Mouse (Mus musculus) liver, embryonic 15.5 days (tissue): ENCODE measurements around the gene Srbd1. TPM values are rescaled to one million over a fixed set of nuclear protein-coding genes. Genes with fewer than 3 reads are reported as not detected.

Source experiments
- ATAC-seq: fragments of 200-750 bp; cut with Nextera tagmentation; 2 replicates; pipeline ENCODE4 v1.8.0; 2017; ENCODE audit warnings: moderate number of reproducible peaks, mild to moderate bottlenecking, moderate library complexity; ENCODE audit not compliant: insufficient read depth
- H3K27ac ChIP-seq: fragments of 300-500 bp; sonication (generic); replicated peaks from 2 replicates; pipeline ENCODE4 v1.5.1; 2015; ENCODE audit warnings: mild to moderate bottlenecking, inconsistent platforms
- H3K27me3 ChIP-seq: fragments of 300-500 bp; sonication (generic); 2 replicates; pipeline ENCODE4 v1.6.1; 2015; ENCODE audit warnings: mild to moderate bottlenecking, inconsistent platforms
- H3K36me3 ChIP-seq: fragments of 300-500 bp; sonication (generic); replicated peaks from 2 replicates; pipeline ENCODE4 v1.6.1; 2015; ENCODE audit warnings: moderate library complexity, mild to moderate bottlenecking, inconsistent platforms
- H3K4me1 ChIP-seq: fragments of 300-500 bp; sonication (generic); replicated peaks from 2 replicates; pipeline ENCODE4 v1.6.1; 2015; ENCODE audit warnings: inconsistent platforms
- H3K4me2 ChIP-seq: fragments of 300-500 bp; sonication (generic); 2 replicates; pipeline ENCODE4 v1.6.1; 2015; ENCODE audit warnings: moderate library complexity, mild to moderate bottlenecking, inconsistent platforms
- H3K4me3 ChIP-seq: fragments of 300-500 bp; sonication (generic); replicated peaks from 2 replicates; pipeline ENCODE4 v1.5.1; 2015; ENCODE audit warnings: mild to moderate bottlenecking, inconsistent platforms
- H3K9ac ChIP-seq: fragments of 300-500 bp; sonication (generic); 2 replicates; pipeline ENCODE4 v1.6.1; 2015; ENCODE audit warnings: moderate library complexity, mild to moderate bottlenecking, inconsistent platforms
- H3K9me3 ChIP-seq: fragments of 300-500 bp; sonication (generic); replicated peaks from 2 replicates; pipeline ENCODE4 v1.6.1; 2016; ENCODE audit warnings: inconsistent platforms
- whole genome bisulfite sequencing: fragments of 180-500 bp; shearing (Covaris S2); methylation state at CpG from one replicate; pipeline ENCODE4 v1.1.7; 2015; ENCODE audit warnings: mixed read lengths; ENCODE audit not compliant: insufficient replicate concordance; 5-methylcytosine and 5-hydroxymethylcytosine counted together
- polyA plus RNA-seq: library from polyadenylated mRNA; unstranded; fragments of >200 nt; fragmentation: Nextera tagmentation; extraction: Ambion mirVana; gene quantifications from 2 replicates; pipeline ENCODE4 v1.2.1, GENCODE M21; 2015

The Srbd1 gene
- polyA plus RNA-seq, 1 experiment from 2014 or later = 8.0 TPM

DNA sequence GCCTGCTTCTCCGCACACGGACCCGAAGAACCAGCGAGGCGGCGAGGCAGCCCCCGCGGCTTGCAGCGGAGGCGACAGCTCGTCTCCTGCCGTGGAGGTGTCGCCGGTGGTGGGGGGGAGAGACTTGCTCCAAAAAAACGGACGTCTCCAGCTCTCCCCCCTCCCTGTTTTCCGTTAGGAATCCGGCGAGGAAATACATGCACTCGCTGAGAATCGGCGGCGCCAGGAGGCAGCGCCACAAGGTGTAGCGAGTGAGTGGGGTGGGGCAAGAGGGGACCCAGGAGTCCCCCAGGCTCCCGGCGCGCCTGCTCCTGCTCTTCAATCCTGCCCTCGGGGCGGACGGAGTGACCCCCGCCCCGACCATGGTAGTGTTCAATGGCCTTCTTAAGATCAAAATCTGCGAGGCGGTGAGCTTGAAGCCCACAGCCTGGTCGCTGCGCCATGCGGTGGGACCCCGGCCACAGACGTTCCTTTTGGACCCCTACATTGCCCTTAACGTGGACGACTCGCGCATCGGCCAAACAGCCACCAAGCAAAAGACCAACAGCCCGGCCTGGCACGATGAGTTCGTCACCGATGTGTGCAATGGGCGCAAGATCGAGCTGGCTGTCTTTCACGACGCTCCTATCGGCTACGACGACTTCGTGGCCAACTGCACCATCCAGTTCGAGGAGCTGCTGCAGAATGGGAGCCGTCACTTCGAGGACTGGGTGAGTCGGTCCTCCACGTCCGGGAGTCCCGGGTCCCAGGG is 23.4 kb upstream of the Srbd1 start:
- Histone ChIP-seq H3K27me3 (peaks cover 61% of the 10 kb centered on the region), H3K4me1 (peaks cover 24% of the 10 kb centered on the region), H3K4me2 (peak overlapping the region; percentile 89), H3K9me3 (no peaks in the 10 kb centered on the region), H3K9ac (peak overlapping the region; percentile 64), H3K36me3 (no peaks in the 10 kb centered on the region), H3K4me3 (peak overlapping the region; percentile 74), H3K27ac (peak overlapping the region; percentile 85; the same call in 1 of the 2 replicates)
- under 1% methylated on average over 64 of the region's 64 CpGs for WGBS
- ATAC-seq = no peak

DNA sequence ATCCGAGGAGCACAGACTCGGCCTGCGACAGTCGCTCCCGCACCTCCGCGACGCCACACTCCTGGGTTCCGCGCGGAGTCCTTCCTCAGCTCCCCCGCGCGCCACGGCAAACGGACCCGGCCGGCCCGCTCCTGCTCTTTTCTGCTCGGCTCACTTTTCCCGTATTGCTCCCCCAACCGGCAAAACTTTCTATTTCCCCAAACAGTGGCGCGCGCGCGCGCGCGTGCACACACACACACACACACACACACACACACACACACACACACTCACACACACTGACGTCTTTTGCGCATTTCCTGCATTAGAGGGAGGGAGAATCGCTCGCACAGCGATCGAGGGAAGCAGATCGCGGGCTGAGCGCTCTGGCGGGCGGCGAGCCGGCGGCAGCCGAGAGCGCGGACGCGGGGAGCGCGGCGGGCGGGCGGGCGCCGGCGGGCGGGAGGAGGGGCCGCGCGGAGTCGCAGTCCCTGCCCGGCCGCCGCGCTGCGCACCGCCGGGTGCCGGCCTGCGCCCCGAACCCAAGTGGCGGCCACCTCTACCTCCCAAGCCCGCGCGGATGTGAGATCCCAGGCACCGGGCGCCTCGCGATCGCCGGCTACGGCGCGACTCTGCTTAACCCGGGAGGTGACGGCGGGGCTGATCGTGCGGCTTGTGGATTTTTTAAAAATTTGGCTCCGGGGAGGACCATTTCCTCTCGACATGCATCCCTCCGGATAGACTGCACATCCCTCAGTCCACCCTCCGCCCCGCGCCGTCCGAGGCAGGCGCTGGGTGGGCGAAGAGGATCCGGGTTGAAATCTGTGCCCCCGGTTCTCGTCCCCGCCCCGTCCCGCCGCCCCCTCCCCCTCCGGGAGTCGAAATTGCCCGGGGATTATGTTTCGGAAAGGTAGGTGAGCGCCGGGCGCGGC is 22.6 kb upstream of the Srbd1 start, which contains the start of gene Prkce:
Gene Prkce (plus strand): TSS at position 466 of the 911 bp plus-strand sequence.
- Histone ChIP-seq H3K4me1 (peaks cover 28% of the 10 kb centered on the region), H3K27me3 (peaks cover 56% of the 10 kb centered on the region), H3K9me3 (no peaks in the 10 kb centered on the region), H3K4me2 (peak within 1 kb of the TSS; percentile 89), H3K4me3 (peak within 1 kb of the TSS; percentile 74), H3K36me3 (no peaks in the 10 kb centered on the region), H3K27ac (peak within 1 kb of the TSS; percentile 85), H3K9ac (peak within 1 kb of the TSS; percentile 64)
- under 1% methylated on average over 110 of the region's 115 CpGs for WGBS
- ATAC-seq = peak; percentile 73

DNA sequence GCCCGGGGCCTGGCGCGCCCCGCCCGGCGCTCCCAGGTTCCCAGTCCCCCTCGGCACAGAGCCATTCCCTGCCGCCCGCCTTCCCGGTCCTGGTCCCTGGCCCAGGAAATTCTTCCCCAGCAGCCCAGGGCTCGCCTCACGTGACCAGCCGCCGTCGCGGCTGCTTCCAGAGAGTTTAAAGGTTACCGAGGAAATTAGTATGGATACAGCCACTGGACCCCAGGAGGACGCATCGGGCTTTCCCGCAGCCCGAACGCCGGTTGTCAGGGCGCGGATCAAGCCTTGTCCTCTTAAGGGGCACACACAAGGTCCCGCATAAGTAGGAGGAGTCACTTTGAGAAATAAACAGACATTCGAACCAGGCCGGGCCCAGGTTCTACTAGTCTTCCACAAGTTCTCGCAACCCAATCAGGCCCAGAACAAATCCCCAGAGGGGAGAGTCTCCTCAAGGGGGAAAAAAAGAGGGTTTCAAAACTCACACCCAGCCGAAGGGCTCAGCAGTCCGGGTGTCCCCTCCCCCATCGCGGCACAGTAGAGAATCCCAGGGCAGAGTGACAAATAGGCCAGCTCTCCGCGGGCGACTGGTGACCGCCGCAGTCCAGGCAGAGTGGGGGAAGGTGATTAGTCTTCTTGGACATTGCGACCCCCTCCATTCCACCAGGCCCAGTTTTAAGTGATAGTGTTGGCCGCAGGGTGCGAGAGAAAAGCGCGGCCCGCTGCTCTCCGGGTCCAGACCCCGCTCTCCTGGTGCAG is 21.8 kb upstream of the Srbd1 start:
- peaks cover 32% of the 10 kb centered on the region for H3K4me1 ChIP-seq

DNA sequence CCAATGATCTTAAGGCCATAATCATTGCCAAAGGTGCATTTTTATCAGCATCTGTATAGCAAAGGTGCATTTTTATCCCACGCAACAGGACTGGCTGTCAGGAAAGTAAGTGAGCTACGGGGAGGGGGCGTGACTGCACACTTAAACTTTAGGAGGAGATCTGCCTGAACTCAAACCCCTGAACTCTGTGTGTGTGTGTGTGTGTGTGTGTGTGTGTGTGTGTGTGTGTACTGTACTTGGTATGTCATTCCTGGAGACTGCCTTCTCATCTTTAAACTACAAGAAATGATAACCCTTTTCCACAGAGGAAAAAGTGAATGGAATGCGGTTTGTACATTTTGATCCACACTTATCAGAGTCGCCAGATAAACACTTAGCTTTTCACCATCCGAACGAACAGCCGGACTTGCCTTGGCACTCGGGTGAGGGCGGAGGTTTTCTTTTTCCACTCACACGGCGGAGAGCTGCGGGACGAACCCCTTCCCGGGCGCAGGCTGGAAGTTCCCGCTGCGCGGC is 21.1 kb upstream of the Srbd1 start:
- Histone ChIP-seq H3K27me3 (peaks cover 53% of the 10 kb centered on the region), H3K27ac (peak overlapping the region; percentile 85), H3K9ac (peak overlapping the region; percentile 64), H3K4me1 (peaks cover 32% of the 10 kb centered on the region), H3K4me3 (peak overlapping the region; percentile 74), H3K9me3 (no peaks in the 10 kb centered on the region), H3K36me3 (no peaks in the 10 kb centered on the region), H3K4me2 (peak overlapping the region; percentile 89)
- 6% methylated on average over 19 of the region's 19 CpGs for WGBS
- ATAC-seq = no peak

More for the DNA sequence above, 21.8 kb upstream of the Srbd1 start:
- no peaks in the 10 kb centered on the region for H3K9me3 ChIP-seq
- peak overlapping the region; percentile 74 for H3K4me3 ChIP-seq
- no peaks in the 10 kb centered on the region for H3K36me3 ChIP-seq
- H3K27ac ChIP-seq = peak overlapping the region; percentile 85
- H3K4me2 ChIP-seq = peak overlapping the region; percentile 89
- under 1% methylated on average over 46 of the region's 46 CpGs for WGBS
- peaks cover 55% of the 10 kb centered on the region for H3K27me3 ChIP-seq
- H3K9ac ChIP-seq = peak overlapping the region; percentile 64
- peak; percentile 55 for ATAC-seq

DNA sequence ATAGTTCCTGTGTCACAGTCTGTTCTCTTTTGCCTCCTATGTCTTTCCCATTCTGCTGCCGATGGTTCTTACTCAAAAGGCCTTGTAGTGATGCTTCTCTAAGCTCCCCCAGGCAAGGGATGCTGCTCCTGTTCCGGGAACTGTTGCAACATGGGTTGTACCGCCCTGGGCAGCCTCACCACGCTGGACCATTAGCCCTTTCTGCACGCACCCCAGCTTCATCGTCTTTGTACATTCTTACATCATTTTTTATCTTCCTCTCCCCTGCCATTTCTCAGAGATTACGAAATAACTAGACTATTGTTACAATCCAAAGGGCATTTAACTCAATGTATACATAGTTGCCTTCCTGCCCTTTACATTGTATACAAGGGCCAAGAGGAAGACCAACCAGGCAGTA is 19.4 kb upstream of the Srbd1 start:
- Histone ChIP-seq H3K4me1 (peaks cover 29% of the 10 kb centered on the region), H3K27me3 (peaks cover 36% of the 10 kb centered on the region), H3K27ac (no peak overlapping the region), H3K4me3 (no peak overlapping the region), H3K36me3 (no peaks in the 10 kb centered on the region), H3K9me3 (no peaks in the 10 kb centered on the region), H3K9ac (no peak overlapping the region), H3K4me2 (no peak overlapping the region)
- WGBS = 50% methylated on average over 7 of the region's 7 CpGs
- ATAC-seq = no peak

DNA sequence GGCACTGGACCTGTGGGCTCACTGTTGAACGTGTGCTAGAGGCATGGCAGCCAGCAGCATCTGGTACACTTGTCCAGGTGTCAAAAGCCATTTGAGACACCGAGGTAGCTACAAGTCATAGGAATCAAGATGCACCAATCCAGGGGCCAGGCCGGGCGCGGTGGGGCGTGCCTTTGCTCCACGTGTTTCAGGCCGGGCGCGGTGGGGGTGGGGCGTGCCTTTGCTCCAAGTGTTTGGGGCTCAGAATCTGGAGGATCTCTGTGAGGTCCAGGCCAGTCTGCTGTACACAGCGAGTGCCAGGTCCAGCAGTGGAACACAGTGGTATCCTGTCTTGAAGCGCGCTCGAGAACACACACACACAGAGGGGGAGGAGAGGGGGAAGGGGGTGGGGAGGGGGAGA is 17.7 kb upstream of the Srbd1 start:
- Histone ChIP-seq H3K27me3 (peaks cover 23% of the 10 kb centered on the region), H3K4me1 (peaks cover 14% of the 10 kb centered on the region), H3K9me3 (no peaks in the 10 kb centered on the region), H3K4me2 (no peak overlapping the region), H3K36me3 (no peaks in the 10 kb centered on the region), H3K9ac (no peak overlapping the region), H3K4me3 (no peak overlapping the region), H3K27ac (no peak overlapping the region)
- WGBS = 58% methylated on average over 15 of the region's 15 CpGs
- no peak for ATAC-seq

DNA sequence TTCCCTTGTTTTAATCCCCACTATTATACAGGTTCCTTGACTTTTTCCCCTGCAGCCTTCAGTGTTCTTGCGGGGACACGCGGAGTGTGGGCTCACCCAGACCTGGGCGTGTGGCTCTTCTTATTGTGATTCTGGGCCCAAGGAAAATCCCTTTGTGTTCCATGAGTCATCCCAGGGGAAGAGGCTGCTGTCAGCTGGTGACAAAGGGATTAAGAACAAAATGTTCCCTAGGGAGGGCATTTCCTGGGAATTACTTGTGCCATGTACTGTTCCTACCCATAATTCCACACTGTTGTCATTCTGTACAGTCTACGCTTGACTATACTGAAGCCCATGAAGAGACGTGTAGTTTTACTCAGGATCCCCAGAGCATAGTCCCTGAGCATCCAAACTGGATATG is 12.0 kb upstream of the Srbd1 start:
- WGBS = 74% methylated on average over 6 of the region's 6 CpGs
- no peak overlapping the region for H3K4me3 ChIP-seq
- no peaks in the 10 kb centered on the region for H3K36me3 ChIP-seq
- H3K9me3 ChIP-seq = no peaks in the 10 kb centered on the region
- no peaks in the 10 kb centered on the region for H3K4me1 ChIP-seq
- 0 out of 2 replicates have a peak, but pooled peaks cover 4% of the 10 kb centered on the region for H3K27me3 ChIP-seq
- no peak for ATAC-seq
- no peak overlapping the region for H3K9ac ChIP-seq
- no peak overlapping the region for H3K4me2 ChIP-seq
- no peak overlapping the region for H3K27ac ChIP-seq

DNA sequence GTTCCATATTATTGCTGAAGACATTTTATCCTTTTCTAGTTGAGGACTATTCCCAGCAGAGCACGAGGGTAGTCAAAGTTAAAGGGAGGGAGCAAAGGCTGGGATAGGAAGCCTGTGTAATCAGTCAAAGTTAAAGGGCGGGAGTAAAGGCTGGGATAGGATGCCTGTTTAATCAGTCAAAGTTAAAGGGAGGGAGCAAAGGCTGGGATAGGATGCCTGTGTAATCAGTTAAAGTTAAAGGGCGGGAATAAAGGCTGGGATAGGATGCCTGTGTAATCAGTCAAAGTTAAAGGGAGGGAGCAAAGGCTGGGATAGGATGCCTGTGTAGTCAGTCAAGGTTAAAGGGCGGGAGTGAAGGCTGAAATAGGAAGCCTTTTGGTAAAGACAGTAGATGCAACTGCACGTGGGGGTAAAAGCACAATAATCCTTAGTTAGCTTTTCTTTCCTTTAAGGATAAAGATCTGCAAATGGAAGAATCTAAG is 5.9 kb upstream of the Srbd1 start:
- no peak overlapping the region for H3K27ac ChIP-seq
- no peaks in the 10 kb centered on the region for H3K27me3 ChIP-seq
- H3K9ac ChIP-seq = no peak overlapping the region
- H3K4me3 ChIP-seq = no peak overlapping the region
- WGBS = 18% methylated on average over 5 of the region's 5 CpGs
- no peaks in the 10 kb centered on the region for H3K36me3 ChIP-seq
- no peak overlapping the region; the same call in 1 of the 2 replicates for H3K4me2 ChIP-seq
- ATAC-seq = peak; percentile 80
- H3K9me3 ChIP-seq = no peaks in the 10 kb centered on the region
- peaks cover 4% of the 10 kb centered on the region for H3K4me1 ChIP-seq

DNA sequence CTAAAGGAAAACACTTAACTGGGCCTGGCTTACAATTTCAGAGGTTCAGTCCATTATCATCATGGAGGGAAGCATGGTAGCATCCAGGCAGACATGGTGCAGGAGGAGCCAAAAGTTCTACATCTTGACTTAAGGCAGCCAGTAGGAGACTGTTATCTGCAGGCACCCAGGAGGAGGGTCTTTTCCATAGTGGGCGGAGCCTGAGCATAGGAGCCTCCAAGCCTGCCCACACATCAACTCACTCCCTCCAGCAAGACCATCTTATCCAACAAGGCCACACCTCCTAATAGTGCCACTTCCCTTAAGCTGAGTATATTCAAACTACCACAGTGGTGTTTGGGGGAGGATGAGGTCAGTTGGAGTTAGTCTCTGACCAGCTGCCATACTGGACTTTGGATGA is 4.8 kb upstream of the Srbd1 start:
- Histone ChIP-seq H3K9ac (no peak overlapping the region), H3K27ac (no peak overlapping the region), H3K4me3 (no peak overlapping the region), H3K4me1 (peaks cover 11% of the 10 kb centered on the region), H3K4me2 (no peak overlapping the region), H3K9me3 (no peaks in the 10 kb centered on the region), H3K27me3 (no peaks in the 10 kb centered on the region), H3K36me3 (no peaks in the 10 kb centered on the region)
- WGBS = 63% methylated on average over 1 of the region's 1 CpGs
- no peak for ATAC-seq

DNA sequence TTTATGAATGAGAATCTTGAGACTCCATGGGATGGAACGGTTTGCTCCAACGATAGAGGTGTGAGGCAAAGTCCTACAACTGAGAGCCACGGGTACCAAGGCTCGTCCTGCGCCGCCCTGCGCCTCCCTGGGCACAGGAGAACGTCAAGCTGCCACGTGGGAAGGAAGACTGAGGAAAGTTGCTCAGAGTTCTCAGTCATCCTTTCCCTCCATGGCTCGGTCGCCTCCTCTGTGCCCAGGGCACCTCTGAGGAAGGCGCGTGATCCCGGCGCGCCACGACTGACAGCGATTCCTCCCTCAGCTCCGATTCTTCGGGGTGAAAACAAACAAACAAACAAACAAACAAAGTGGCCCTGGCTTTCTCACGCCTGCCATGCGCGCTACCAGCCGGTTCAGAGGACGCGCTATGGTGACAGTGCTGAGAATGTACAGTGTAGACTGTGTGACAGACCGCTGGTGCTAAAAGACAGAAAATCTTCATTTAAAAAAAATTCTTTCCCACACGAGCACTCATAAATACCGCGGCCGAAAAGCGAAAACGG is 367 bp downstream of the Srbd1 start:
- H3K27ac ChIP-seq = peak overlapping the region; percentile 79
- H3K4me2 ChIP-seq = peak overlapping the region; percentile 93
- H3K4me1 ChIP-seq = peaks cover 28% of the 10 kb centered on the region
- H3K27me3 ChIP-seq = no peaks in the 10 kb centered on the region
- H3K9me3 ChIP-seq = no peaks in the 10 kb centered on the region
- peaks cover 10% of the 10 kb centered on the region; the same call in 1 of the 2 replicates for H3K36me3 ChIP-seq
- ATAC-seq = peak; percentile 78
- peak overlapping the region; percentile 82 for H3K9ac ChIP-seq
- under 1% methylated on average over 33 of the region's 33 CpGs for WGBS
- H3K4me3 ChIP-seq = peak overlapping the region; percentile 89
